Mouse (Mus musculus) heart, postnatal 36 days (tissue): Measurements from ENCODE around the gene Tbl3. TPM values are rescaled to one million over a fixed set of nuclear protein-coding genes. Genes with fewer than 3 reads are reported as not detected.
A peak's percentile ranks its signal among the peaks of the same experiment; 100 is the strongest.
"Not testable (repeated sequence)": the region's sequence is repeated elsewhere in the genome, so short reads cannot be mapped to it uniquely, and the experiment has no call there.

ENCODE experiments used
- DNase-seq, 2 experiments: peaks; one replicate each; pipeline ENCODE4 v3.0.0; 2021 to 2022
- intact Hi-C: fragments of 180-260 bp; cut with DNase I; formaldehyde crosslinking; loops from one replicate; pipeline ENCODE4 v1.15.1; 2025
- total RNA-seq, 2 experiments: library from RNA; stranded (reverse); gene quantifications; 2 replicates each; pipeline ENCODE4 v1.2.3; 2021

The Tbl3 gene
- total RNA-seq, 2 experiments from 2014 or later, result 16.3 to 17.7 TPM

DNA sequence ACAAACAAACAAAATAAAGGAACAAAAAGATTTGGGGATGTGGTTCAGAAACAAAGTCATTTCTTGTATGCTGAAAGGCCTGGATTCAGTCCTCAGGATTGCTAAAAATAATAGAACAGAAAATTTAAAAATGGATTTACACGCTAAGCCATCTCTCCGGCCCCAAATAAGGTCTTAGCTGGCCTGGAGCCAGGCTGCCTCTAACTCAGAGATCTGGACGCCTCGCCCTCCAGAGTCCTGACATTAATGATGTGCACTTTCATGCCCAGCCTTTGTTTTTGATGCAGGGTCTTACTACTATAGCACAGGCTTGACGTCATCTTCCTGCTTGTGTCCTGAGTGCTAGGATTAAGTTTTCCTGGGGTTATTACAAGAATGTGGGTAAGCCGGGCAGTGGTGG, 21.6 kb upstream of the Tbl3 start:
- intact Hi-C loops, result no loop called here
- no peak for DNase-seq

DNA sequence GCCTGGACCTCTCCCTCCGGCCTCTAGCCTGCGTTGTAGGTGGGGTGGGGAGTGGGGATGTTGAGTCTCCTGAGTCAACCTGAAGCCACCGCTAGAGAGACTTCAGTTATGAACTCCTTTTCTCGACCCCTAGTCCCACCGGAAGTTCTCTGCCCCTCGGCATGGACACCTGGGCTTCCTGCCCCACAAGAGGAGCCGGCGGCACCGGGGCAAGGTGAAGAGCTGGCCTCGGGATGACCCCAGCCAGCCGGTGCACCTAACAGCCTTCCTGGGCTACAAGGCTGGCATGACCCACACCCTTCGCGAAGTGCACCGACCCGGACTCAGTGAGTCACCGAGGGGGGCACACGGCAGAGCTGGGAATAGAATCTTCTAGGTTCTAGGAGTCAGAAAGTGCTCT, 20.7 kb upstream of the Tbl3 start:
- intact Hi-C loops, result no loop called here
- no peak for DNase-seq

DNA sequence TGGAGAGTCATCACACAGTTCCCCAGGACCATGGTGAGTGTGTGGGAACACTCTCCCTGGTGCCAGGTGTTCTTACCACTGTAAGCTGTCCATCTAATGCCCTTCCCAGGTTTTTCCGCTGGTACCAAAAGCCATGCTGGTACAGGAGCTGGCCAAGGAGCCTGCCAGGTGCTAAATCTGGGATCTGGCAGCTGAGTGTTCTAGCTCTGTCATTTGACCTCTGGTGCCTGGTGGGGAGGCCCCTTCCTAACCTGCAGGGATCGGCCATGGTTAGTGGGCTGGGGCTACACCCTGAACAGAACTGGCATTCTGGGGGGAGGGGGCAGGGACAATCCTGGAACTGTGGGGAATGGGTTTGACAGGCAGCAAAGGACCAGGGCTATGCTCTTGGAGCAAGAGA, 20.2 kb upstream of the Tbl3 start, which contains the start of gene Rpl3l:
Gene Rpl3l, plus strand, starts transcription at position 203 of the 400 bp plus-strand sequence.
- peak; percentile 31 to 52 for DNase-seq
- intact Hi-C loops, result no loop called here

DNA sequence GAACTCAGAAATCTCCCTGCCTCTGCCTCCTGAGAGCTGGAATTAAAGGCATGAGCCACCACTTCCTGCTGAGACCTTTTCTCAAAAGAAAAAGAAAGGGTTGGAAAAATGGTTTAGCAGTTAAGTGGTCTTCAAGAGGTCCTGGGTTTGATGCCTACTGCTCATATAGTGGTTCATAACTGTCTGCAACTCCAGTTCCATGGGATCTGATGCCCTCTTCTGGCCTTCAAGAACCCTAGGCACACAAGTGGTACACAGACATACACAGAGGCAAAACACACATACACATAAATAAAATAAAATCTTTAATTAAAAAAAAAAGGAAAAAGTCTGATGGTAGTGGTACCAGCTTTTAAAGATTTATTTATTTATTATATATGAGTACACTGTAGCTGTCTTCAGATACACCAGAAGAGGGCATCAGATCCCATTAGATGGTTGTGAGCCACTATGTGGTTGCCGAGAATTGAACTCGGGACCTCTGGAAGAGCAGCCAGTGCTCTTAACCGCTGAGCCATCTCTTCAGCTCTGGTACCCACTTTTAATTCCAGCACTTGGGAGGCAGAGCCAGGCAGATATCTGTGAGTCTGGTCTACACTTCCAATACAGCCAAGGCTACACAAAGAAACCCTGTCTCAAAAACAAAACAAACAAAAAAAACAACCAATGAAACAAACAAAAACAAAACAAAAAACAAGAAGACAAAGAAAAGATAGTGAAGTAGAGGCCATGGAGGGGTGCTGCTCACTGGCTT, 18.4 kb upstream of the Tbl3 start:
- intact Hi-C loops, result no loop called here
- no peak for DNase-seq

DNA sequence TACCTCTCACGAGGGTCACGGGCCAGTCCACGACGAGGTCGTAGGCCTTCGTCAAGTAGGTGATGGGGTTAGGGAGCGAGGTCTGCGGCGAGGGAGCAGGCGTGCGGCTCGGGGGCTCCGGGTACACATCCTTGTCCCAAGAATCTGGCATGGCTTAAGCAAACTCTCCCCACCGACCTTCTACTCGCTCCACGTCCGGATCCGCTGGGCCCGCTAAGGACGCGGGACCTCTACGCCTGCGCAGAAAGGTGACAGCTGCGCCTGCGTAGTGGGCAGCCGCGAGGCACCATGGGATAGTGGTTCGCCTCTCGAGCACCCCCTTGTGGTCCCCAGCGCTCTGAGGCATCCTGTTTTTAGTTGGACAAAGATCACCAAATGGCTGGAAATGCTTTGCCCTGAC, 16.7 kb upstream of the Tbl3 start, which contains the start of gene Ndufb10:
Gene Ndufb10, minus strand, starts transcription at position 295 of the 400 bp plus-strand sequence.
- peak; percentile 98 to 99 for DNase-seq
- intact Hi-C loops, result no loop called here

DNA sequence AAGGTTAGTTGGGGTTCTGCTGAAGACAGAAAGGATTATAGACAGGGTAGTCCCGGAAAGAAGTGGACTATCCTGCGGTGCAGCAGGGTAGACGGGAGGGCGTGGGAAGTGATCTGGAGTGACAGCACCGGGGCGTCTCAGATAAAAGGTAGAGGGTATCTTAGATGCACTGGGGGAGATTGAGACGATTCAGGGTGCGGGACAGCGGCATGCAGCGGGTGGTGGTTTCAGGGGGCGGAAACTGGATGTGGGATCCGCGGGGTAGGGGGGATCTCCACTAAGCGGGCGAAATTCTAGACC, 16.4 kb upstream of the Tbl3 start:
- no peak for DNase-seq
- intact Hi-C loops, result no loop called here

DNA sequence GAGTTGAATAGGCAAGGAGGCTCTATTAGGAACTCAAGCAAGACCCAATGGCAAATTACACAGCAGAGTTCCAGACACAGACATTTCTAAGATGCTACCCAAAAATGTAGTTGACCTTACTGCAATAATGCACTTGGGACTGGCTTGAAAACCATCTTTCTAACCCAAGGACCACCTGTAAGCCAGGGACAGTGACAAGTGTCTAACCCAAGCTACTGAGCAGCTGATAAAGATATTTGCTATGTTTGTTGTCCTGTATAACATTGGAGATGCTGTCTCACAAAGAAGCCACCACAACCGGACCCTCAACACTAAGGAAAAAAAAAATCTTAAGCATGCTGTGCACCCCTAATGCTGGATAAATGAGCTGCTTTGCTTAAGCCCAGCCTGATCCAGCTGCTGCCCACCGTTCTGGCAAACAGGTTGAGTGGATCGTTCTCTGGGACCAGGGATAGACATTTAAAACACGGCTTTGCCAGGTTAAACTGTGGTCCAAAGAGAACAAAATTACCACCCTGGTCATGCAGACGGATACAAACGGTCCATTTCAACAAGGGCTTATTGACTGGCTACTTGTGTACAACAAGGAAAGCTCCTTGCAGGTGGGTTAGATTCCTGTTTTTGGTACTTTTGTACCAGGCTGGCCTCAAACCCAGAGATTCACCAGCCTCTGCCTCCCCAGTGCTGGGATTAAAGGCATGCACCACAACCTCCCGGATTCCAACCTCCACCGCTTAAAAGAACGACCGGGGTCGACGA, 15.8 kb upstream of the Tbl3 start:
- intact Hi-C loops, result no loop called here
- DNase-seq, result no peak

DNA sequence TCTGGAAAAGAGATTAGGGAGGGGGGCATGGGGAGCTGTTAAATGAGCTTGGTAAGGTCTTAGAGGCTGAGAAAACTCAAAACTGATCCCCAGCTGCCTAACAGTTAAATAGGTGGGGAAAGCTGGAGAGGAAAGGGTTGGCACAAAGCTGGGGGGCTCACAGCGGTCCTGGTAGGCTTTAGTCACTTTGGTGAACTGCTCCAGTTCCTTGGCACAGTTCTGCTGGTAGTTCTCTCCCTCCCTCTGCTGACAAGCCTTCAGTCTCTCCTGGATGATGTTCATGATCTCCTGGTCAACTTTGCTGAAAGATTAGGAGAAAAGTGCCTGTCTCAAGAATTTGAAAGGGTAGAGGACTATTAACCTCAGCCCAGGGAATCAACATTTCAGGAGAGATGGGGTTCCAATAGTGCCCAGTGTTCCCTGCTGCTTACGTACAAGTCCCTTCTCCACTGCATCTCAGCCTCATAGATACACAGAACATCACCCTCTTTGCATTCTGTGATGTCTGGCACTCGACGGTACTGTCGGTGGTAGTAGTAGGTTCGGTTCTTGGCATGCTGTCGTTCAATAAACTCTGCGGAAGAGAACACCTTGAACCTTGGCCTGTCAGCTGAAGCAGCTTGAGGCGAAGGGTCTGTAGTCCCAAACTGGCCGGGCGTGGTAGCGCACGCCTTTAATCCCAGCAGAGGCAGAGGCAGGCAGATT, 14.9 kb upstream of the Tbl3 start:
- intact Hi-C loops, result no loop called here
- no peak for DNase-seq

DNA sequence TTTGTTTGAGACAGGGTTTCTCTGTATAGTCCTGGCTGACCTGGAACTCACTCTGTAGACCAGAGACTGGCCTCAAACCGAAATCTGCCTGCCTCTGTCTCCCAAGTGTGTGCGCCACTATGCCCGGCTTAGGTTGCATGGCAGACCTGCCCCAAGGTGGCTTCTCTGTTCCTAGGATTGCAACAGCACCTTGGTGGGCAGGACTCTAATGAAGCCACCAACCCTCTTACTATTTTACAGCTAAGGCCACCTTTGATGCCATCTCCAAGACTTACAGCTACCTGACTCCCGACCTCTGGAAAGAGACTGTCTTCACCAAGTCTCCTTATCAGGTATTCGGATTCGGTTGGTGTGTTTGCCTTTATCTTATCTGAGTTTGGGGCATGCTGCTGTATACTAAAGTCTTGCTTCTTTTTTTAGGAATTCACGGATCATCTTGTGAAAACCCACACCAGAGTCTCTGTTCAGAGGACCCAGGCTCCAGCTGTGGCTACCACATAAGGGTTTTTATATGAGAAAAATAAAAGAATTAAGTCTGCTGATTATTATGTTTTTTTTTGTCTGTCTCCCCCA, 14.0 kb upstream of the Tbl3 start:
- intact Hi-C loops, DNase-seq: not testable (repeated sequence)

DNA sequence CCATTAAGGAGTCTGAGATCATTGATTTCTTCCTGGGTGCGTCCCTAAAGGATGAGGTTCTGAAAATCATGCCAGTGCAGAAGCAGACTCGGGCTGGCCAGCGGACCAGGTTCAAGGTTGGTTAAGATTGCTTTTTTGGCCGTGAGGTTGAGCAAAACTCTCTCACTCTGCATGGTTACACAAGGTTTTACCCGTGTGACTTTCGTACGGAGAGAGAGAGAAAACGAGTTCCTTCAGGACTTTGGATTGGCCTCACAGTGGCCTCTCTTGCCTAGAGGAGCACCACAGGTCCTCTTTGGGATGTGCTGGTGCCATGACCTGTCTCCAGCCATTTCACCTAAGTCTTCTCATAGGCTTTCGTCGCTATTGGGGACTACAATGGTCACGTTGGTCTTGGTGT, 13.2 kb upstream of the Tbl3 start:
- intact Hi-C loops, DNase-seq: not testable (repeated sequence)

DNA sequence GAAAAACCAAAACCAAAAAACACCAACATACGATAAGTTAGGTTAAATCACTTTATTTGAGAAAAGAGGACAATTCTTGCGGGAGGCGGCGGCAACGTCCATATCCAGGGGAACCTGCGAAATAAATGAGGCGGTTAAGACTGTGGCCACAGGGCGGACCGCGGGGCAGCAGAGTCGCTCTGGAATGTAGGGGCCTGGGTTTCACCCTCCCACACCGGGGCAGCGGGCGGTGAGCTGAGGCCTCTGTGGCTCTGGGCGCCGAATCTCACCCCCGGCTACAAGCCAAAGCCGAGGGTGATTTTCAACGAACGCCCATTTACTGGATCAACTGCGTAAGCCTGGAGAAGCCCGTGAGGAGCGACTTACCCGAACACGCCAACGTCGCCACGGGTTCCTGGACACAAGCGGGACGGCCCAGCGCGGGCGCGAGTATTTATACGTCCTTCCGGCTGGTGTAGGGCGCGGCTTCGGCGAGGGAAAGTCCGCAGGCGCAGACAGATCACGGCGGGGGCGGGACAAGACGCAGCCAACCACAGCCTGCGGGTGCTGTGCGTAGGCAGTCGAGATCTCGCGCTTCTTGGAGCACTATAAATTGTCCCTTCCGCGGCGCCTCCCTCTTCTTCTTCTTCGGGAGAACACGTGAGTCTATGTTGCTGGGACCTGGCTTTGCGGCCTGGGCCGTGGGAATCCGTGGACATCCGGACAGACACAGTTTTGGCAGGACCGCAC, 12.2 kb upstream of the Tbl3 start:
- DNase-seq, result peak; percentile 95
- intact Hi-C loops, result loop anchor here (5.0 kb wide), 1 partner anchor 302 kb away; no protein-coding TSS in a partner anchor

DNA sequence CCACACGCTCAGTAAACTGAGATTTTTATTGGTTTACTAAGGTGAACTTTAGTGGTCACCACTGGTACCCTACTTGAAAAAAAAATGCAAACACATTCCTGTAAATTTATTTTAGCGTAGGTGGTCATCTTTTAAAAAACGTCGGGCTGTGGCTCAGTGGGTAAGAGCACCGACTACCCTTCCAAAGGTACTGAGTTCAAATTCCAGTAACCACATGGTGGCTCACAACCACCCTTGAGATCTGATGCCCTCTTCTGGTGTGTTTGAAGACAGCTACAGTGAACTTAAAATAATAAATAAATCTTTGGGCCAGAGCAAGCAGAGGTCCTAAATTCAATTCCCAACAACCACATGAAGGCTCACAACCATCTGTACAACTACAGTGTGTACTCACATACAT, 11.5 kb upstream of the Tbl3 start:
- DNase-seq, result not testable (repeated sequence)
- intact Hi-C loops, result loop anchor here (5.0 kb wide), 1 partner anchor 302 kb away; no protein-coding TSS in a partner anchor

DNA sequence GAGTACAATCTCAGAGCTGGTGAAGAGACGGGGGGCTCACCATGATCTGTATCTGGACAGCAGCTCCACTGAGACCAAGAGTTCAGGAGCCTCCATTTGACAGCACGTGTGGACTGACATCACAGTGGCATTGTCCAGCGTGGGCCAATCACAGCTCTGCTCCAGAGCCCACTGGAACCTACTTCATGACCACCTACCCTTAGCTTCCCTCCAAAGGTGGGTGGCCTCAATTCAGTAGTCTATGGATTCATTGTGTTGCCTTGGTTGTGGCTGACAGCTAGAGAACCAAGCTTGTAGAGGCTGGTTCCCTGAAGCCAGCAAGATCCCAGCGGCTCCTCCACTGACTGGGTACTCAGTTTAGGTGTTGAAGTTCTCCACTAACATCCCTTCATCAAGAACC, 10.5 kb upstream of the Tbl3 start, which contains the start of the genes Rnf151 and Rps2:
Gene Rnf151, minus strand, starts transcription at position 121 of the 400 bp plus-strand sequence.
Gene Rps2, plus strand, starts transcription at position 174 of the 400 bp plus-strand sequence.
- intact Hi-C loops, result loop anchor here (5.0 kb wide), 1 partner anchor 301 kb away; no protein-coding TSS in a partner anchor
- DNase-seq, result no peak

DNA sequence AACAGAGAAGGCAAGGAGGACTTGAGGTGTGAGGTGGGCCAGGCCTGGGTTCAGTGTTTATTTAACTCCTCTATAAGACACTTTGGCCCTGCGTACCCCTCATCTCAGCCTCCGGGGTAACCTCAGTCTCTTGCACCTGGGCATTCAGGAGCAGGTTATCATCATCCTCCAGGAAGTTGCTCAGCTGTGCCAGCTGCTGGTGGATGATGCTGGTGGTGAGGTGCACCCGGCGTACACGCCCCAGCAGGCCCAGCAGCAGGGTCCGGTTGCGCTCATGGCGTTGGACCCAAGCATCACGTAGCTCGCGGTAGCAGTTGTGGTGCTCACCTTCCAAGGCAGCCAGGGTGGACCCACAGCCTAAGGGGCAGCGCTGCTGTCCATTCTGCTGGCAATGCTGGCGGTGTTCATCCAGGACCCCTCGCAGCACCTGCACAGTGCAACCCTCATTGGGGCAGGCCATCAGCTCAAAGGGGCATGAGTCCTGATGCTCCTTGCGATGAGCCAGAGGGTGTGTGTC, 8.8 kb upstream of the Tbl3 start:
- intact Hi-C loops, result loop anchor here (5.0 kb wide), 1 partner anchor 299 kb away; no protein-coding TSS in a partner anchor

DNA sequence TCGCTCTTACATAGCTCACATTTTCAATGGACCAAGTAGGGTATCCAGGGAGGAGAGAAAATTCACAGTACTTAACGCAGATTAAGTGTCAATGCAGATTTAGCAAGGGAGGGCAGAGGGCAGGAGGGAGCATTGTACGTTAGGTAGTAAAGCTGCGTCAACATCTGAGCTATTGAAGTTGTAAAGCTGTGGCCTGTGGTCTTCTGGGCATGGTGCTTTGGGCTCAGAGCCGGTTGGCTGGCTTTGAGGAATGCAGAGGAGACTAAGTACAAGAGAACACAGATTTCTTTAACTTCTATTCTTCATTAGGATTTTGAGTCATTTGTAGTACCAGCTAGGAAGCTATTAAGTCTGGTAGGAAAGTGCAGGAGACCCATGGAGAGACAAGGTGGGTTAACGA, 8.1 kb upstream of the Tbl3 start:
- no peak for DNase-seq
- intact Hi-C loops, result loop anchor here (5.0 kb wide), 1 partner anchor 298 kb away; no protein-coding TSS in a partner anchor

More for the DNA sequence above, 8.8 kb upstream of the Tbl3 start:
- no peak for DNase-seq

DNA sequence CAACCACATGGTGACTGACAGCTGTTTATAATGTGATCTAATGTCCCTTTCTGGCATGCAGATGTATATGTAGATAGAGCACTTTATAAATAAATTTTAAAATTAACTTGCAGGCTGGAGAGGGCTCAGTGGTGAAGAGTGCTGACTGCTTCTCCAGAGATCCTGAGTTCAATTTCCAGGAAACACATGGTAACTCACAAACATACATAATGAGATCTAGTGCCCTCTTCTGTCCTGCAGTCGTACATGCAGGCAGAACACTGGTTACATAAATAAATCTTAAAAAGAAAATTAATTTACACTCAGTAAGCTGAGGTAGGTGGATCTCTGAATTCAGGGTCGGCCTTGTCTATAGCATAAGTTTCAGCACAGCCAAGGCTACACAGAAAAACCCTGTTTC, 1.2 kb upstream of the Tbl3 start:
- DNase-seq, result no peak
- intact Hi-C loops, result loop anchor here (5.0 kb wide), 2 partner anchors 81 to 171 kb away; no protein-coding TSS in a partner anchor

DNA sequence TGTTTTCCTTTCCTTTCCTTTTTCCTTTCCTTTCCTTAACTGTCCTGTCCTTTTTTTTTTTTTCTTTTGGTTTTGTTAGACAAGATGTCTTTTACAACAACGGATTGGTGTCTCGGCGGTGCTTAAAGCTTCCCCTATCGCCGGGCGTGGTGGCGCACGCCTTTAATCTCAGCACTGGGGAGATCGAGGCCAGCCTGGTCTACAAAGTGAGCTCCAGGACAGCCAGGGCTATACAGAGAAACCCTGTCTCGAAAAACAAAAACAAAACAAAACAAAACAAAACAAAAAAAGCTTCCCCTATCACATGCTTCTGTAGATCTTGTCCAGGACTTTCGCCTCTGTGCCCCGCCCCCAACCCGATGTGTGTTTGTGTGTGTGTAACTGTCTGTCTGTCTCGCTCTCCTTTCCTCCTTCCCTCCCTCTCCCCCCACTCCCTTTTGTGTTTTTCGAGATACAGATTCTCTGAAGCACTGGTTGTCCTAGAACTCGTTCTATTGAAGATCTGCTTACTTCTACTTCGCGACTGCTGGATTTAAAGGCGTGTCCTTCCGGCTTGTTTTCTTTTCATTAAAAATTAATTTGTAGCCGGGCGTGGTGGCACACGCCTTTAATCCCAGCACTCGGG, 453 bp upstream of the Tbl3 start:
- DNase-seq, result no peak
- intact Hi-C loops, result loop anchor here (5.0 kb wide), 2 partner anchors 81 to 171 kb away; no protein-coding TSS in a partner anchor

DNA sequence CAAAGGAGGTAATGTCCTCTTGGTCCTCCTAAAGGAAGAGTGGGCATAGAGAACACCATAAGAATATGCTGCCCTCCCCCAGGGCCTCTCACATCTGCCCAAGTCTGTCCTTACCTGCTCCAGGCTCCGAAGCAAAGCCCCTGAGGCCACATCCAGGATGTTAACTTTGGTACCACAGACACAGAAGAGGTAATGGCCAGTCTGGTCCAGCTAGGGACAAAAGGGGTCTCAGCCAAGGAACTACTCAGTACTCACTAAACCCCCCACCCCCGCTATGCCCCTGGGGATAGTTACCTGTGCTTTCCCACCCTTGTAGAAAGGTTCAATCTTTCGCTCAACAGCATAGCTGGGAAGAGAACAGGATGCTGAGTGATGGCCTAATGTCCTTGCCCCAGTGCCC, 1.6 kb downstream of the Tbl3 start:
- intact Hi-C loops, result loop anchor here (5.0 kb wide), 2 partner anchors 79 to 169 kb away; no protein-coding TSS in a partner anchor
- DNase-seq, result no peak

DNA sequence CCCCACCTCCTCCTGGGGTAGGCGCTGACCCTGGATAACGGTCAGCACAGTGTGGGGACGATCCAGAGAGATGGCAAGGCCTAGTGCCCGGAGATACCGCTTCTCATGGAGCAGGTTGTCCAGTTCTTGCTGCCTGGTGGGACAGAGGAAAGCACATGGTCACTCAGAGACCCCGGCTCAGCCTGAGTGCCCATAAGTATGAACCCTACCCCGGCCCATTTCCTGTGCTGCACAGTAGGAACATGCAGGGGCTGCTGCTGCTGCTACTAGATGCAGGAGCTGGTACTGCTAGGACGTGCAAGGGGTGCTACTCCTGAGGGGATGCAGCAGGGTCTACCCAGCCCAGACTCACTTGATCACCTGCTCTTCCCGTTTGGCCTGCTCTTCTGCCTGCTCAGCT, 6.2 kb downstream of the Tbl3 start:
- DNase-seq, result no peak
- intact Hi-C loops, result no loop called here
